Mouse (Mus musculus): ENCODE data around the gene Ntrk2. TPM values are rescaled to one million over a fixed set of nuclear protein-coding genes. Genes with fewer than 3 reads are reported as not detected.
A peak's percentile ranks its signal among the peaks of the same experiment; 100 is the strongest.

The Ntrk2 gene
- polyA plus RNA-seq, 1 experiment from 2014 or later, result 35.8 TPM

- Histone ChIP-seq H3K4me1 (ENCODE audit: control insufficient read depth, insufficient read depth, low read length) (peaks cover 25% of the 10 kb centered on the region), H3K4me2 (no peak overlapping the region; the same call in 1 of the 2 replicates), H3K9ac (ENCODE audit: low read length) (peak overlapping the region; percentile 26), H3K9me3 (ENCODE audit: control insufficient read depth, low read length) (no peaks in the 10 kb centered on the region), H3K4me3 (ENCODE audit: low read depth, low read length) (no peak overlapping the region), H3K36me3 (ENCODE audit: control insufficient read depth, insufficient read depth, low read length) (no peaks in the 10 kb centered on the region), H3K27me3 (ENCODE audit: control insufficient read depth, insufficient read depth, low read length) (no peaks in the 10 kb centered on the region), H3K27ac (ENCODE audit: low read depth, low read length) (peak overlapping the region; percentile 25)
- WGBS, result 47% methylated on average over 21 of the region's 21 CpGs
- ATAC-seq (ENCODE audit: low FRiP score) (peak; percentile 80), DNase-seq (ENCODE audit: low spot score, missing footprints) (peak; percentile 96)
Measured at GRCm38 (mm10) chr13:59145677-59146555, 339.5 kb downstream of the Ntrk2 start.

- DNase-seq (ENCODE audit: low spot score, missing footprints) (no peak), ATAC-seq (ENCODE audit: low FRiP score) (no peak)
- no peaks in the 10 kb centered on the region for H3K27me3 ChIP-seq (ENCODE audit: control insufficient read depth, insufficient read depth, low read length)
- peaks cover 25% of the 10 kb centered on the region for H3K4me1 ChIP-seq (ENCODE audit: control insufficient read depth, insufficient read depth, low read length)
- no peaks in the 10 kb centered on the region for H3K36me3 ChIP-seq (ENCODE audit: control insufficient read depth, insufficient read depth, low read length)
- H3K9ac ChIP-seq (ENCODE audit: low read length), result no peak overlapping the region
- no peaks in the 10 kb centered on the region for H3K9me3 ChIP-seq (ENCODE audit: control insufficient read depth, low read length)
- no peak overlapping the region for H3K4me2 ChIP-seq
- no peak overlapping the region for H3K27ac ChIP-seq (ENCODE audit: low read depth, low read length)
- no peak overlapping the region for H3K4me3 ChIP-seq (ENCODE audit: low read depth, low read length)
- WGBS, result 87% methylated on average over 7 of the region's 7 CpGs
Measured at GRCm38 (mm10) chr13:59146616-59147015, 340.2 kb downstream of the Ntrk2 start.

GRCm38 (mm10) chr13:59147976-59148375 is 341.6 kb downstream of the Ntrk2 start:
- Histone ChIP-seq H3K4me1 (ENCODE audit: control insufficient read depth, insufficient read depth, low read length) (peaks cover 25% of the 10 kb centered on the region), H3K9ac (ENCODE audit: low read length) (no peak overlapping the region), H3K27ac (ENCODE audit: low read depth, low read length) (no peak overlapping the region), H3K4me2 (no peak overlapping the region), H3K27me3 (ENCODE audit: control insufficient read depth, insufficient read depth, low read length) (no peaks in the 10 kb centered on the region), H3K36me3 (ENCODE audit: control insufficient read depth, insufficient read depth, low read length) (no peaks in the 10 kb centered on the region), H3K4me3 (ENCODE audit: low read depth, low read length) (no peak overlapping the region), H3K9me3 (ENCODE audit: control insufficient read depth, low read length) (no peaks in the 10 kb centered on the region)
- ATAC-seq (ENCODE audit: low FRiP score), result no peak
- 82% methylated on average over 4 of the region's 4 CpGs for WGBS
- no peak for DNase-seq (ENCODE audit: low spot score, missing footprints)

- Histone ChIP-seq H3K9ac (ENCODE audit: low read length) (no peak overlapping the region), H3K9me3 (ENCODE audit: control insufficient read depth, low read length) (no peaks in the 10 kb centered on the region), H3K27me3 (ENCODE audit: control insufficient read depth, insufficient read depth, low read length) (no peaks in the 10 kb centered on the region), H3K4me3 (ENCODE audit: low read depth, low read length) (no peak overlapping the region), H3K27ac (ENCODE audit: low read depth, low read length) (no peak overlapping the region), H3K4me1 (ENCODE audit: control insufficient read depth, insufficient read depth, low read length) (peaks cover 24% of the 10 kb centered on the region), H3K4me2 (no peak overlapping the region), H3K36me3 (ENCODE audit: control insufficient read depth, insufficient read depth, low read length) (no peaks in the 10 kb centered on the region)
- WGBS, result 91% methylated on average over 10 of the region's 10 CpGs
- no peak for ATAC-seq (ENCODE audit: low FRiP score)
- DNase-seq (ENCODE audit: low spot score, missing footprints), result no peak
Measured at GRCm38 (mm10) chr13:59148793-59149192, 342.4 kb downstream of the Ntrk2 start.

- WGBS, result 88% methylated on average over 8 of the region's 8 CpGs
- Histone ChIP-seq H3K27me3 (ENCODE audit: control insufficient read depth, insufficient read depth, low read length) (no peaks in the 10 kb centered on the region), H3K9me3 (ENCODE audit: control insufficient read depth, low read length) (no peaks in the 10 kb centered on the region), H3K9ac (ENCODE audit: low read length) (no peak overlapping the region), H3K36me3 (ENCODE audit: control insufficient read depth, insufficient read depth, low read length) (no peaks in the 10 kb centered on the region), H3K4me1 (ENCODE audit: control insufficient read depth, insufficient read depth, low read length) (no peaks in the 10 kb centered on the region), H3K4me2 (no peak overlapping the region), H3K4me3 (ENCODE audit: low read depth, low read length) (no peak overlapping the region), H3K27ac (ENCODE audit: low read depth, low read length) (no peak overlapping the region)
- ATAC-seq (ENCODE audit: low FRiP score) (no peak), DNase-seq (ENCODE audit: low spot score, missing footprints) (no peak)
Measured at GRCm38 (mm10) chr13:59164015-59164414, 357.6 kb downstream of the Ntrk2 start.

GRCm38 (mm10) chr13:59173840-59174239 is 367.5 kb downstream of the Ntrk2 start:
- ATAC-seq (ENCODE audit: low FRiP score) (no peak), DNase-seq (ENCODE audit: low spot score, missing footprints) (no peak)
- H3K9ac ChIP-seq (ENCODE audit: low read length), result no peak overlapping the region
- H3K9me3 ChIP-seq (ENCODE audit: control insufficient read depth, low read length), result no peaks in the 10 kb centered on the region
- WGBS, result 90% methylated on average over 8 of the region's 8 CpGs
- H3K27ac ChIP-seq (ENCODE audit: low read depth, low read length), result no peak overlapping the region
- no peaks in the 10 kb centered on the region for H3K27me3 ChIP-seq (ENCODE audit: control insufficient read depth, insufficient read depth, low read length)
- H3K4me2 ChIP-seq, result no peak overlapping the region
- H3K4me1 ChIP-seq (ENCODE audit: control insufficient read depth, insufficient read depth, low read length), result no peaks in the 10 kb centered on the region
- no peak overlapping the region for H3K4me3 ChIP-seq (ENCODE audit: low read depth, low read length)
- H3K36me3 ChIP-seq (ENCODE audit: control insufficient read depth, insufficient read depth, low read length), result no peaks in the 10 kb centered on the region

GRCm38 (mm10) chr13:59176021-59176420 is 369.7 kb downstream of the Ntrk2 start:
- H3K4me2 ChIP-seq, result no peak overlapping the region
- H3K4me3 ChIP-seq (ENCODE audit: low read depth, low read length), result no peak overlapping the region
- no peaks in the 10 kb centered on the region for H3K36me3 ChIP-seq (ENCODE audit: control insufficient read depth, insufficient read depth, low read length)
- DNase-seq (ENCODE audit: low spot score, missing footprints) (no peak), ATAC-seq (ENCODE audit: low FRiP score) (no peak)
- H3K27ac ChIP-seq (ENCODE audit: low read depth, low read length), result no peak overlapping the region
- 58% methylated on average over 3 of the region's 3 CpGs for whole genome bisulfite sequencing
- no peak overlapping the region for H3K9ac ChIP-seq (ENCODE audit: low read length)
- H3K27me3 ChIP-seq (ENCODE audit: control insufficient read depth, insufficient read depth, low read length), result no peaks in the 10 kb centered on the region
- H3K9me3 ChIP-seq (ENCODE audit: control insufficient read depth, low read length), result no peaks in the 10 kb centered on the region
- H3K4me1 ChIP-seq (ENCODE audit: control insufficient read depth, insufficient read depth, low read length), result peaks cover 3% of the 10 kb centered on the region; the same call in 1 of the 2 replicates

GRCm38 (mm10) chr13:59176485-59176884 is 370.1 kb downstream of the Ntrk2 start:
- Histone ChIP-seq H3K36me3 (ENCODE audit: control insufficient read depth, insufficient read depth, low read length) (no peaks in the 10 kb centered on the region), H3K4me3 (ENCODE audit: low read depth, low read length) (no peak overlapping the region), H3K27me3 (ENCODE audit: control insufficient read depth, insufficient read depth, low read length) (no peaks in the 10 kb centered on the region), H3K9ac (ENCODE audit: low read length) (no peak overlapping the region), H3K4me2 (no peak overlapping the region), H3K4me1 (ENCODE audit: control insufficient read depth, insufficient read depth, low read length) (peaks cover 8% of the 10 kb centered on the region; the same call in 1 of the 2 replicates), H3K9me3 (ENCODE audit: control insufficient read depth, low read length) (no peaks in the 10 kb centered on the region), H3K27ac (ENCODE audit: low read depth, low read length) (no peak overlapping the region)
- WGBS, result 83% methylated on average over 9 of the region's 9 CpGs
- no peak for DNase-seq (ENCODE audit: low spot score, missing footprints)
- no peak for ATAC-seq (ENCODE audit: low FRiP score)

- ATAC-seq (ENCODE audit: low FRiP score) (no peak), DNase-seq (ENCODE audit: low spot score, missing footprints) (no peak)
- Histone ChIP-seq H3K9ac (ENCODE audit: low read length) (no peak overlapping the region), H3K36me3 (ENCODE audit: control insufficient read depth, insufficient read depth, low read length) (no peaks in the 10 kb centered on the region), H3K4me2 (no peak overlapping the region), H3K27me3 (ENCODE audit: control insufficient read depth, insufficient read depth, low read length) (no peaks in the 10 kb centered on the region), H3K4me3 (ENCODE audit: low read depth, low read length) (no peak overlapping the region), H3K4me1 (ENCODE audit: control insufficient read depth, insufficient read depth, low read length) (peaks cover 10% of the 10 kb centered on the region; the same call in 1 of the 2 replicates), H3K9me3 (ENCODE audit: control insufficient read depth, low read length) (no peaks in the 10 kb centered on the region), H3K27ac (ENCODE audit: low read depth, low read length) (no peak overlapping the region)
- 78% methylated on average over 9 of the region's 9 CpGs for WGBS
Measured at GRCm38 (mm10) chr13:59177003-59177402, 370.6 kb downstream of the Ntrk2 start.
